Mouse (Mus musculus) C2C12 (cell line): ENCODE data around the gene Cpm.

Experiments used
- CTCF ChIP-seq: IDR thresholded peaks from one replicate; pipeline ENCODE4 v1.5.1; 2011; ENCODE audit not compliant: control insufficient read depth, insufficient read depth, insufficient read length
- MAX ChIP-seq: IDR thresholded peaks from one replicate; pipeline ENCODE4 v1.6.1; 2011; ENCODE audit warnings: mild to moderate bottlenecking, control low read depth
- USF1 ChIP-seq: IDR thresholded peaks from one replicate; pipeline ENCODE4 v1.6.1; 2011; ENCODE audit warnings: low read depth, mild to moderate bottlenecking, control low read depth, moderate library complexity

GRCm38 (mm10) chr10:117675096-117676035 is 46.1 kb downstream of the Cpm start:
- TF ChIP-seq CTCF = no peak
- TF ChIP-seq MAX = no peak
- peak; percentile 81 for TF ChIP-seq USF1
